Mouse (Mus musculus) lung, postnatal 0 days (tissue): ENCODE measurements around the gene Gm20538.

Experiments
- CTCF ChIP-seq: IDR thresholded peaks from 2 replicates; pipeline ENCODE4 v1.5.1; 2016; ENCODE audit warnings: antibody characterized with exemption, mild to moderate bottlenecking
- EP300 ChIP-seq: IDR thresholded peaks from 2 replicates; pipeline ENCODE4 v1.6.1; 2016; ENCODE audit warnings: antibody characterized with exemption, mild to moderate bottlenecking, control low read depth

DNA sequence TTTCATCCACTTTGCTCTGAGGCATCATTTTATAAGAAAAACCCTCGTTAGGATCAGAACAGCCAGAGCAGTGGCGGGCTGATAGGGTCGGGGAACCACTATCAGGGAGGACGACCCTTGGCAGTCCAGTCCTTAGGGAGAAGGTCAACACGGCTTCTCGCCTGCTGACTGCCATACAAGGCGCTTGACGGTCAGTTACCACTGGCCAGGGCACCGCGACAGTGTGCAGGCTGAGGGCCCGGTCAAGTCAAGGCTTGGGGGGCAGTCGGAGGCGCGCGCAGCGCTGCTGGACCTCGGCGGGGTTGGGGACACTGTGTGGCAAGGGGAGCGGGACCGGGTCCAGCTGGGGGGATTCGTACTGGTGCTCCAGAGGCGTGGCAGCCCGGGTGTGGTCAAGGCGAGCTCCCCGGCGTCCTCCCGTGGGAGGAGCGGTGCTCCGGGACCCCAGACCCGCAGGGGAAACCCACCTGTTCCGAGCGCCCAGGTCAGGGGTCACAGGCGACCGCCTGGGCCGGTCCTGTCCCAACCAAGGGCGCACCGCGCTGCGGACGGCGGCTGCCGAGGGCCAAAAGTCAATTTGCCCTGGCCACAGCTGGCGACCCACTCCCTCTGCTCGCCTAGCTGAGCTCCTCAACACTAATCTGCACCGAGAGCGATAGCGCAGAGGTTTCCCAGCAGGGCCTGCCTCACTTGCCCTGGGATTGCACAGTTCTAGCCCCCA lies 7.2 kb downstream of the Gm20538 start, which contains the start of gene Sec31b:
- TF ChIP-seq CTCF (no peak), EP300 (no peak)
